Mouse (Mus musculus) 3134 (cell line): ENCODE measurements around the gene Trim80.
"Not testable (repeated sequence)": the region's sequence is repeated elsewhere in the genome, so short reads cannot be mapped to it uniquely, and the experiment has no call there.

Source experiments
- DNase-seq: peaks from one replicate; pipeline ENCODE4 v3.0.0-alpha.2; 2011; ENCODE audit warnings: low spot score; ENCODE audit not compliant: insufficient read length; ENCODE audit errors: extremely low read depth

Trim80 gene

DNA sequence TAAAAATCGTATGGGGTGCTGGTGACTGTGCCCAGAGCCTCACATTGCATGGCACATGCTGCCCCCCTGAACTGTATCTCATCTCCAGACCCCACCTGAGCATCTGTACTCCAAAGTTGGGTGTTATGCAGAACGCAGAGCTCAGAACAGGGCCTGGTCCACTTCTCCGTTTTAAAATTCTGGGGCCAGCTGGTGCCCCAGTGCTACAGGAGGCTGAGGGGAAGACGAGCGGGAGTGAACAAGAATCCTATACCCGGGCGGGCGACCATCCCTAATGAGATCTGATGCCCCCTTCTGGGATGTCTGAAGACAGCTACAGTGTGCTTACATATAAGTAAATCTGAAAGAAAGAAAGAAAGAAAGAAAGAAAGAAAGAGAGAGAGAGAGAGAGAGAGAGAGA is 20.6 kb downstream of the Trim80 start:
- no peak for DNase-seq

DNA sequence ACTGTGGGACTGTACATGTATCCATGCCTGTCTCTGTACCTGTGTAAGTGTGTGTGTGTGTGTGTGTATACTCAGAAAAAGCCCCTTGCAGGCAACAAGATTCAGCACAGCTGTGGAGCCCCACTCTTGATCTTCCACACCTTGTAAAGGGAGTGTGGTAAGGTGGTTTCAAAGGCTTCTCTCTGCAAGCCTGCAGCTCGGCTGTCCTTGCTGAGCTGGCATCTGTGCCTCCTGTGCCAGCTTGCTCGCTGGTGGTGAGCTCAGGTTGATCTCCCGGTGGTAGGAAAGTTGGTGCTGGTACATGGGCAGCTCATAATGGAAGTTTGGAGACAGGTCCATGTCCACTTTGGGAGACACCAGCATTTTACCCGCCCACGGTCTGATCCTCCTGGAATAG is 21.5 kb downstream of the Trim80 start:
- no peak for DNase-seq

DNA sequence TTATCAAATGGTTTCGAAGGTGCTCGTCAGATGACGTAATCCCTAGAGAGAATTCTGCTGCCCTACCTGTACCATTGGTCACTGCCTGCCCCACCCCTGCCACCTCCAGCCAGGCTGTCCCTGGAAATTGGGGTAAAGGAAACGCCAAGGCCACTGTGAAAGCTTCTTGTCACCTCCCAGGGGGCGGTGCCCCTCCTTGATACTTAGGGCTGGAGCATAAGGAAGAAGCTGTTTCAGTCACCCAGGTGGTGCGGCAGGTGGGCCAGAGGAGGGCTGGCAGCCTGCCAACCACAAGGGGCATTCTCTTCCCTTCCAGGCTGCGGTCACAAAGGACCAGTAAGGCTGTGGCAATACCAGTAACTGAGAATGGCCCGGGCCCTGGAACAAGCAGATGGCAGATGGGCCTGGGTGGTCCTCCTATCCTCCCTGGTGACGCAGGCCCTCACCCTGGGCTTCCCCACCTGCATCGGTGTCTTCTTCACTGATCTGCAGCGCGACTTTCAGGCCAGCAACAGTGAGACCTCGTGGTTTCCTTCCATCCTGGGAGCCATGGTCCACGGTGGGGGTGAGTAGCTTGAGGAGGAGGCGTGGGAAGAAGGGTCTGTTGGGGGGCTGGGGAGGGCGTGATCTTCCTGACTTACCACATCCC is 22.0 kb downstream of the Trim80 start, which contains the start of gene Slc16a5:
Gene Slc16a5 (plus strand): TSS at position 232 of the 649 bp plus-strand sequence.
- no peak for DNase-seq

DNA sequence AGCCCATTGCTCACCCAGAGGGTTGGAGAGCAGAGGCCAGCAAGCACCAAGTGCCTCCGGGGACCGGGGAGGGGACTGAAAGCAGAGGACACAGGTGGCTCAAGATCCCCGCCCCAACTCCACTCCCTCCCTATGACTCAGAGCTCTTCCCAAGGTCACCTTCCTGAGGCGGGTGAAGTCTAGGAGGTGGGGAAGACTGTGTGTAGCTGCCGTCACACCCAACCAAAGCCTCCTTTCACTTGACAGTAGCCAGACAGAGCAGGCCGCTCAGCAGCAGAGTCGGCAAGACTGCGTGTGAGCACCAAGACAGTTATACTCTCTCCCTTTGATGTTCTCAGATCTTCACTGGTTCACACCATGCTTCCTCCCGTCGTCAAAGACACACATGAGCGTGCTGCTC is 23.1 kb downstream of the Trim80 start:
- no peak for DNase-seq

DNA sequence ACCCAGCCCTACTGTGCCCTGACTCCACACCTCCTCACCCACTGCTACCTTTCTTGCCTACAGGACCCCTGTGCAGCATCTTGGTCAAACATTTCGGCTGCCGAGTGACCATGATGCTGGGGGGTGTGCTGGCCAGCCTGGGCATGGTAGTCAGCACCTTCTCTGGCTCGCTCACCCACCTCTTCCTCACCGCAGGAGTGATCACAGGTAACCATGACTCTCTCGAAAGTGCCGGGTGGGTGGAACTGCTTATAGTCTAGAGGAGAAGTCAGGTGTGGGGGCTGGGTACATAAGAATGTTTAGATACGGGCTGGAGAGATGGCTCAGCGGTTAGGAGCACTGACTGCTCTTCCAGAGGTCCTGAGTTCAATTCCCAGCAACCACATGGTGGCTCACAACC is 24.5 kb downstream of the Trim80 start:
- DNase-seq = no peak

DNA sequence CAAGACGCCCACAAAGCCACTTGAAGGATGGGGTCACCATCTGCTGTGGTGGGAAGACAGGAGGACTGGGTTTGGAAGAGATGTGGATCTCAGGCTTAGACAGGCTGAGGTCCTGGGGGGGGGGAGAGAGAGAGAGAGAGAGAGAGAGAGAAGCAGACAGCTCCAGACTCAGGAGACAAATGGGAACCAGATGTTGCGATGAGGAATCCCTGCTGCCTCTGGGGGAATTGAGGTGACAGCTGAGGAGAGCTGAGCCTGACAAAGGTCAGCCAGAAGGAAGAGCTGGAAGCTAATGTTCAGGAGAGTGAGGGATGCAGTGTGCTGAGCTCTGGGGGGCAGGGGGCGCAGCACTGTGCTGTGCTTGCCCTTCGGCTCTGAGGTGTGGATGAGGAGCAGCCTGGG is 26.9 kb downstream of the Trim80 start:
- no peak for DNase-seq

DNA sequence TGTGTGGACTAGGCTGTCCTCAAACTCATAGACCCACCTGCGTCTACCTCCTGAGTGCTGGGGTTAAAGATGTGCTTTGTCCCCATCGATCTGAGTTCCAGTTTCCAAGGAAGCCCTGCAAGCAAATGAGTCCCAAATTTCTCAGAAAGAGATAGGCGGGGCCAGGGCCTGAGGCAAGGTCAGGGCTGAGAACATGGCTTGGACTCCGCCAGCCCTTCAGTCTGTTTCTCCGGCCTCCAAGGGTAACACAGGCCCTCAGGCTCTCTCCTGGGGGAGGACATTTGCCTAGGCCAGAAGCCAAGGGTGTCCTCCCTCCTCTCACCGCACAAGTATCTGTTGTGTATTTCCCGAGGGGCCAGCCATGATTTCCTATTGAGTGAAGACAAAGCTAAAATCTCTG is 31.8 kb downstream of the Trim80 start:
- DNase-seq = no peak

DNA sequence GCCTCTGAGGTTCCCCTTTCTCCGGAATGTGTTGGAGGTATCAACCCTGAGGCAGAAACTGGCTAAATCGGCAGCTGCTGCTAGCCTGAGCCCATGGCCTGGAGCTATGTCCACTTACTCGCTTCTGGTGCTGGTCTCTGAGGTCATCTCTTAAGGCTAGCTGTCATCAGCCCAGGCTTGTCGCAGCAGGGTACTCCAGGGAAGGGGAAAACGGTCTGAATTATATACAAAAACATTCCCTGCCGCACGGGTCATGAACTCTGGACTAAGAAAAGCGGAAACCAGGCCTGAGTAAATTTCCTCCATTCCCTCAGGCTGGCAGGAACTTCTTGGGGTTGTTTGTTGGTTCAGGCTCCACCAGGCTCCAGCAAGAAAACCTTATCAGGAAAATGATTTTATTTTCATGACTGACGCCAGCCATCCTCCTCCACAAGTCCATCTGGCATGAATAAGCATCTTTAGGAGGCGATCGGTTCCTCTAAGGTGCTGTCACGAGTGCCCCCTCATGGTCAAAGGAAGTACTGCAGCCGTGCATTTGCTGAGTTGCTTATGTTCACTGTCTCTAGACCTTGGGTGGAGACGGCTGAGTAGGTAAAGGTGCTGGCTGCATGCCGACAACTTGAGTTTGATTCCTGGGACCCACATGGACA is 33.4 kb downstream of the Trim80 start:
- peak; percentile 67 for DNase-seq

DNA sequence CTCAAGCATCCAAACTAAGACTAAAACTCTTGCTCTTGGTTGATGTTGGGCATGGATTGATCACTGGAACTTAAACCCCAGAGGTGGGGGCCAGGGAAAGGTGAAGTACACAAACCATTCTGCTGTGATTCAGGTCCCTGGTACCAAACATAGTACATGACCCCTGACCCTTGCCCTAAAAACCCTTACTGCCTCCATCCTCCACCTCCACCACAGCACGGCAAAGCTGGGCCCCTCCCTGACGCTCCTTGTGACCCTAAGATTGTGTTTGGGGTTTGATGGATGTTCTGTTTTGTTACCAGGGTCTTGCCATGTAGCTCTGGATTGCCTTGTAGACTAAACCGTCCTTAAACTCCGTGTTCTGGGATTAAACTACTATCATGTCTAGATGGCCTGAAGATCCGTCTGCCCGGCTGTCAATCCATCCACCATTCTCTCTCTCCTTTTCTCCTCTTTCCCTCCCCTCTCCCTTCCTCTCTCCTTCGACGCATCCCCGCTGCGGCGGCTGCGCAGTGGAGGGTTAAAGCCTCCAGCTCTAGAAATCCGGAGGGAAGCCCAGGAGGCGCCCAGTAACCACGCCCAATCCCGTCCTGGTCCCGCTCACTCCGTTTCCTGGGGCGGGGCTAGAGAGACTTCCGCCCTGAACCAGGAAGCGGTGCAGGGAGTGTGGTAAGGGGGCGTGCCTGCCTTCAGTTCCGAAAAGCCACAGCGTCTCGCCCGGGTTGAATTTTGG is 34.8 kb downstream of the Trim80 start, which contains the start of gene Armc7:
Gene Armc7 (plus strand): TSS at position 643 of the 733 bp plus-strand sequence.
- DNase-seq = peak; percentile 98

DNA sequence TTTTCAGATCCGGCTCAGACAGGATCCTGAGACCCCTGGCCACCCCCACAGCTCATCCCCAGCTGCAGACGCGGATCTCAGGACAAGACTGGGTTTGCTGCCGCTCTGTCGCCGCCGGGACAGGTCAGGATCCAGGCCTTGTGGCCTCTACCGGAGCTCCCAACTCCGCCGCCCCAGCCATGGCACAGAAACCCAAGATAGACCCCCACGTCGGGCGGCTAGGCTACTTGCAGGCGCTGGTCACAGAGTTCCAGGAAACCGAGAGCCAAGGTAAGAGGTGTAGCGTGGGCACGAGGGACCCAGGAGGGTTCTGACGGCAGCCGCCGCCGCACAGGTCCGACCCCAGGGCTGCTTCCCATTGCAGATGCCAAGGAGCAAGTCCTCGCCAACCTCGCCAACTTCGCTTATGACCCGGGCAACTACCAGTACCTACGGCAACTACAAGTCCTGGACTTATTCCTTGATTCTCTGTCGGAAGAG is 35.5 kb downstream of the Trim80 start:
- DNase-seq = no peak

DNA sequence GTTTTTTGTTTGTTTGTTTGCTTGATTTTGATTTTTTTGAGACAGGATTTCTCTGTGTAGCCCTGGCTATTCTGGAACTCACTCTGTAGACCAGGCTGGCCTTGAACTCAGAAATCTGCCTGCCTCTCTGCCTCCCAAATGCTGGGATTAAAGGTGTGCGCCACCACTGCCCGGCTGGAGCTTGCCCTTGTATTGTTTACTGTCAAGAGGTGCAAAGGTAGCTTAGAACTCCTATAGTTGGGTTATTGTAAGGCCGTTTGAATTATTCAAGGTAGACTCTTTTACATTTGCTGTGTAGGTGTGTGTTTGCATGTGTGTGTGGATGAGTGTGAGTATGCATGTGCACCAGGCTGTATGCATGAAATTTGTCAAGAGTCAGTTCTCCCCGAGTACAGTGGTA is 36.3 kb downstream of the Trim80 start:
- DNase-seq = not testable (repeated sequence)

DNA sequence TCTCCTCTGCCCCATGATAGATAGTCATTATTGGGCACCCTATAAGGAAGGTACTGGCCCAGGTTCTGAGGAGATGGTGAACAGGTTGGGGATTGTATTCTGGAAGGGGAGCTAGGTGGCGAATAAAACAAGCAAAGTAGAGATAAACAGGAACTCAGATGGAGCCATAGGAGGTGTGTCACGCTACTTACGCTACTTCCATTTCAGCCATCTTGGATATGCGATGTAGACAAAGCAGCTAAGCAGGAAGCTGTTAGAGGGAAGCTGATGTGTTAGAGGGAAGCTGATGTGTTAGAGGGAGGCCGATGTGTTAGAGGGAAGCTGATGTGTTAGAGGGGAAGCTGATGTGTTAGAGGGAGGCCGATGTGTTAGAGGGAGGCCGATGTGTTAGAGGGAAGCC is 37.0 kb downstream of the Trim80 start:
- DNase-seq = not testable (repeated sequence)

DNA sequence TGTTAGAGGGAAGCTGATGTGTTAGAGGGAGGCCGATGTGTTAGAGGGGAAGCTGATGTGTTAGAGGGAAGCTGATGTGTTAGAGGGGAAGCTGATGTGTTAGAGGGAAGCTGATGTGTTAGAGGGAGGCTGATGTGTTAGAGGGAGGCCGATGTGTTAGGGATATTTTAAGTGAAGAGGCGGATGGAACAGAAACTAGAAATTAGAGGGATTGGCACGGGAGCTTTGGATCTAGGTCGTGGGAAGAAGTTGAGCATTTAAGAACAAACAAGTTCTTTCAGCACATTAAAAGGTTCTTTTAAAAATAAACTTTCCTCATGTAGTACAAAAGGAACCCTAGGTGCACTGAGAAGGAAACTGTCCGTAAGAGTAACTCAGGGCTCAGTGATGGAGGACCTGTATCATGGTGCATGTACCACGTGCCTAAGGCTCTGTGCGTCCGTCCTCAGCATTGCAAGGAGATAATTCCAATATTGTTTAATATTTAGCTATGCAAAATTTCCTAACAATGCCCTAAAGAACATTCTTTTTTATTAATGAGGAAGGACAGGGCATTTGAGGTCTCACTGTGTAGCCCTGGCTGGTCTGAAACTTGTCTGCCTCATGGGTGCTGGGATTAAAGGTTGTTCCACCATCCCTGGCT is 38.1 kb downstream of the Trim80 start:
- DNase-seq = no peak

DNA sequence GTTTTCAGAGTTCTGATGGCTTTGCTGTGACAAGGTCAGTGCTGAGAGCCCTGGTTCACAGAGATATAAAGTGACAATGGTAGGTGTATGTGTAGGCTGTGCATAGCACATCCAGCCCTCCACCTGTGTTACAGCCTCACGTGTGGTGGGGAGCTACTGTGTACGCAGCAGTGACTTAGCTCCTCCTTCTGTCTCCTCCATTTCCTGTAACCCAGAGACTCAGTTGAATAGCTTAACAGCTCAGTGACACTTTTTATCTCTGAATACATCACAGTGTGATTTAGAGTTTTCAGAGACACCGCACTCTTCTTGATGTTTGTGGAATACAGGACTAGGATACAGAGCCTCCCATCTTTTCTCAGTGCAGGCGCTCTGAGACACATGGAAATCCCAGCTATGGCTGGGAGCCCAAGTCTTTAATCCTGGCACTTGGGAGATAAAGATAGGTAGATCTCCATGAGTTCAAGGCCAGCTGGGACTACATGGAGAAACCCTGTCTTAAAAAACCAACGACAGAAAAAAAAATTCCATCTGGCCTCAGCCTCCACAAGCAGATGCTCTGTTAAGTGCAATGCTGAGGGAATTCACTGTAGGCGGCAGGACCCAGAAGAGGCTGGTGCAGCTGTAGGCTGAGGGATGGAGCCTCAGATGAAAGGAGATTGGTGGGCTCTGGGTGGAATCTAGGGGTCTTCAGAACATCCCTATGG is 41.4 kb downstream of the Trim80 start:
- no peak for DNase-seq

DNA sequence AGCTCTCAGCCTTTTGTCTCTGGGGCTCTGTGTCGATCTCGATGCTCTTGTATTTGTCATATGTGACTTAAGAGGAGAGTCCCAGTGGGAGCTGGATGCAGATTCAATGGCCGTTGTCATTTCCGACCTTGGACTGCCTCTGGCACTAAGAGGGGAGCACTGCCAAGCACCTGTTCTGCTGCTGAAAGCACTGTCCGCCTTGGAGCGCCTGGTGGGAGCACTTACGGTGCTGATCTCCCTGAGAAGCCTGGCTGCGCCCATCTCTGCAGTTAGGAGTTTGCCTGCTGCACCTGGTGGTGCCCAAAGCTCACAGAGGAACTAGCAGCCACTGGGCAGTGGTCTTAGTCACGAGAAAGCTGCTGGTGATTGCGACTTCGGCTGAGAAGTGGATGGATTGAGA is 42.9 kb downstream of the Trim80 start:
- DNase-seq = no peak

DNA sequence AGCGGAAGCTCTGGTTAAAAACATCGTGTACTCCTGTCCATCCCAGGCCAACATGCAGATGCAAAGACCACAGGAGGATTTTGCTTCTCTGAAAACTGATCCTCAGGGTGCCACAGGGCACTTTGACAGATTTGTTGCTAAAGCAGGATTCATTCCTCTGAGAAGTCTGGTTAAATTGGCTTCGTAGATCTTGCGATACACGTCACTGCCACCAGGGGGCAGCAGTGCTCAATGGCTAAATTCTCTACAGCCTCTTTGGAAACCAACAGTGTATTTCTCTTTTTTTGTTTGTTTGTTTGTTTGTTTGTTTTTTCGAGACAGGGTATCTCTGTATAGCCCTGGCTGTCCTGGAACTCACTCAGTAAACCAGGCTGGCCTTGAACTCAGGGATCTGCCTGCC is 43.4 kb downstream of the Trim80 start:
- DNase-seq = no peak

DNA sequence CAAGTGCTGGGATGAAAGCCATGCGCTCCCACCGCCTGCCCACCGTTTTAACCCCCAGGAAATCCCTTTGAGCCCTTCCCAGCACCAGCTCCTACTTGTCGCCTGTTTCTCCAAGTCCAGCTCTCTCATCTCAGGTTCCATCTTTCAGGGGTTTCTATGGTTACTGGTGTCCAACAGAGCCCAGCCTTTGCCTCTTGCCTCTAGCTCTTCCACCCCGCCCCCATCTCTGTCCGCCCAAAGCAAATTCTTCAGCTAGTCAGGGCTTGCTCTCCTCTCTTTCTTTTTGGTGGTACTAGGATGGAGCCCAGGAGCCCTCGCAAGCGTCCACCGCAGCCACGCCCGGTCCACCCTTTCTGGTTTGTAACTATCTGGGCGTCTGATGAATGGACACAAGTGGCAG is 44.8 kb downstream of the Trim80 start:
- no peak for DNase-seq

DNA sequence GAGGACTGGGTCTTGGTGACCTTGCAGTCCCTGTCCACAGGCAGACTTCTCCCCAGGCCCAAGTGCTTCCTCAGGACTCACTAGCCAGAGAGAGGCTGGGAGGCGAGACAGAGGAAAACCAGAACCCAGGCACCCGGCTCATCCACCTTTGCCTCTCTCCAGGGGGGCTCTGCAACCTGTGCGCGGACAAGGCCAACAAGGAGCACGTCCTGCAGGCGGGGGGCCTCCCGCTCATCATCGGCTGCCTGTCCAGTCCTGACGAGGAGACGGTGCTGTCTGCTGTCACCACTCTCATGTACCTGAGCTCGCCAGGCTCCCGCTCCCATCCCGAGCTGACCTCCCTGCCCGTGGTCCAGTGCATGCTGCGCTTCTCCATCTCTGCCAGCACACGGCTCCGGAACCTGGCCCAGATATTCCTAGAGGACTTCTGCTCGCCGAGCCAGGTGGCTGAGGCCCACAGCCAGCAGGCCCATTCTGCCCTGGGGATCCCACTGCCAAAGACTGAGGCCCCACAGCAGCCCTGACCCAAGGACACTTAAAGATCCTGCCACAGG is 48.3 kb downstream of the Trim80 start:
- DNase-seq = no peak

DNA sequence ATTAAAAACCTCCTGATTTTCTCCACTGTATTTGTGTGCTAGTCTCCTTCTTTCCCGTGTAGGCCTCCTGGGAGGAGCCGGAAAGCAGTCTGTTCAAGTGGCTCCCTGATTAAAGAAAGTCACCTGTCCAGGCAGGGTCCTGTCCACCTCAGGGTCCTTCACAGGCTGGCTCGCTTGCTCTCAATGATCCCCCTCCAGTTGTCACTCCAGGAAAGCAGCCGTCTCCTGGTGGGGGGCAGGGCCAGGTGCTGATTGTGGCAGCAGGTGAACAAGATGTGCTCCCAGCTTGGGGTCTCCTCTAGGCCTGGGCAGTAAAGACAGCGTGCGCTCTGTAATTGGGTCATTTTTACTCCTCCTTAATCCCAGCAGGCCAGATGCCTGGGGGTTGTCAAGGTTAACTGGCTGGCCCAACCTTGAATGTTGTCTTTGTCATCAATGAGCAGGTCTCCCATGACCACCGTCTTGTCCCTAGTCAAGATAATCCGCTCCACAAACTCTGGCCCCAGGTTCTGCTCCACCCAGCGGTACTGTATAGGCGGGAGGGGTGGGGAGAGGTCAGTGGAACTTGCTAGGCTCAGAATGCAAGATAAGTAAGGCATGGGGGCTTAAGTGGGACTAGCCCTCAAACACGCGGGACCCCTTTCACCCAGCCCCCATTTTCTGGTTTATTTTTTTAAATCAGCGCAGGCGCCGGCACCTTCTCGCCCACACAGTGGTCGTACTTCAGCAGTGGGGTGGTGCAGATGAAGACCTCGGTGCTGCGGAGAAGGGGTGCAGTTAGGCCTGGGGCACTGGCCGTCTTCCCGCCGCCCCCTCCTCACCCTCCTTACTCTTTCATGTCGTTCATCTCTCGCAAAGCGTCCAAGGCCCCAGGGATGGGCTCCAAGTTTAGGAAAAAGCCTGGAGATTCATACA is 50.4 kb downstream of the Trim80 start:
- DNase-seq = no peak
